Mouse (Mus musculus): ENCODE measurements around the gene A030003K21Rik.

Gene A030003K21Rik

DNA sequence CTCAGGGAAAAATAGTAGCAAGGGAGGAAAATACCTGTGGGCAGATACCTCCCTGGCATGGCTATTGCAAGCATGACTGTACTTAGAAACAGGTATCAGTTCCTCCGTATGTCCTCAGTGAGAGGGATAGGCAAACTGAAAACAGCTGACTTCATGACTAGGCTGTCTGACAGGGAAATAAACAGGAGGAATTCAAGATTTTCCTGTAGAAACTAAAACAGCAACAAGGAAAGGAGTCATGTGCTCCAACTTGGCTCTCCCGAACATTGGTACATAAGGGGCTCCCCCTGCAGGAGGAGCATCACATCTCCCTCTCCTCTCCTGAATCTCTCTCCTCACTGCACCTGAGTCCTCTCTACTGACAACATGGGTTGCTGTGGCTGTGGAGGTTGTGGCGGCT, 30.2 kb downstream of the A030003K21Rik start, which contains the start of gene A030005L19Rik:
TSS of gene A030005L19Rik (plus strand) at position 301 of the 400 bp plus-strand sequence.
- DNase-seq (ENCODE audit: inconsistent ontology term): no peak

DNA sequence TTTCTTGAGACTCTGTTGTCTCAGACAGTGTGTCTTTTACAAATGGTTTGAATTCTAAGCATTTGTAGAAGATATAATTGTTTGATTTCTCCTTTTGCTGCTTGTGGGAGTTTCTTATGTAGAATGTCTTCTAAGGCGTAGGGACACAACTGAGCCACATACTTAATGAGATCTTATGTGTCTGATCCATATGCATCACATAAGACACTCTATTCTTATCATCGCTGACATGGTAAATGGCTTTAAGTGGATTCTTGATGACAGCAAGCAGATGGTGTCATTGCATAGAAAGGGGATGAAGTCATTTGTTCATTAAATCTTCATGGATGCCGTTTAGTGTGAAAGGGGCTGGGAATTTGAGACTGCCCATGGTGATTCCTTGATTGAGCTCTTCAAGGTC, 37.3 kb downstream of the A030003K21Rik start:
- no peak for DNase-seq (ENCODE audit: inconsistent ontology term)

- no peak for DNase-seq (ENCODE audit: inconsistent ontology term)
Observed at GRCm38 (mm10) chr1:82901201-82901600, 42.0 kb downstream of the A030003K21Rik start.

DNA sequence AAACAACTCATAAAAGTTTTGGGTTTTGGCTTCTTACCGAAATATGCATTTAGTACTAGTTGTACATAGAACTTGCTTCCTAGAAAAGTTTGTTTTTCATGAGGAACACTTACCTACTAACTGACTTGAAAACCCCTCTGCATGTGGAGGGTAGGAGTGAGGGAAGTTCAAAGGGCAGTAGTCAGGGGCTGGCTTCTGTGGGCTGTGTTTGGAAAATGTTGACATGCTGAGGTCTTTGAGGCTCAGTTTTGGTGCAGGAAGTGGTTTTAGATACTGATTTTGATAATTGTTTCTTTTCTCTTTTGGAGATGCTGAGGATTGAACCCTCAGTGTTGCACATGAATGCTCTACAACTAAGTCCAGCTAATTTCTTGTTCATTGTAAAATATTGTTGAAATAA, 42.6 kb downstream of the A030003K21Rik start:
- DNase-seq (ENCODE audit: inconsistent ontology term): no peak

DNA sequence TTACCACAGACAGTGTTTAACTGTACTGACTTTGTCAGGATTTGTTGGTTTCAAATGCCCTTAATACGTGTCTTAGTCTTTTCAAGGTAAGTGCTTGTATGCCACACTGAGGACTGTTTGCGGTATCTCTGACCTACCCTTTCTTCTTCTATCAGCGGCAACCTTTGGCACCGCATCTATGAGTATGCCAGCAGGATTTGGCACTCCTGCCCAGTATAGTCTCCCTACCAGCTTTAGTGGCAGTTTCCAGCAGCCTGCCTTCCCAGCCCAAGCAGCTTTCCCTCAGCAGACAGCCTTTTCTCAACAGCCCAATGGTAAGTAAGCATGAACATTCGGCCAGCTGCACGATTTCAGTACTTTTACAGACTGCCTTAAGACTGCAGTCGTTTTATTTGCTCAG, 49.9 kb downstream of the A030003K21Rik start:
- DNase-seq (ENCODE audit: inconsistent ontology term): no peak
